Mouse (Mus musculus): ENCODE data around the gene Stk33. TPM values are rescaled to one million over a fixed set of nuclear protein-coding genes. Genes with fewer than 3 reads are reported as not detected.

The Stk33 gene
- polyA plus RNA-seq (2015; fragmentation: Nextera tagmentation; extraction: Ambion mirVana), result 7.8 and 8.4 TPM in 2 replicates

GRCm38 (mm10) chr7:109438781-109439591, at the start of gene Stk33:
Stk33 (minus strand) TSS chr7:109439081.
- peak; percentile 84 for ATAC-seq (replicated peaks)
- H3K4me3 ChIP-seq, result peak within 1 kb of the TSS; percentile 50
- under 1% methylated on average over 61 of the region's 62 CpGs for WGBS
- H3K4me1 ChIP-seq, result peaks cover 32% of the 10 kb centered on the region
- no peaks in the 10 kb centered on the region for H3K36me3 ChIP-seq (replicated peaks)
- H3K27me3 ChIP-seq (replicated peaks), result no peaks in the 10 kb centered on the region
- peak within 1 kb of the TSS; percentile 60 for H3K9ac ChIP-seq
- peak within 1 kb of the TSS; percentile 95 for H3K4me2 ChIP-seq
- no peaks in the 10 kb centered on the region for H3K9me3 ChIP-seq
- peak within 1 kb of the TSS; percentile 82 for H3K27ac ChIP-seq

- Histone ChIP-seq H3K4me2 (no peak overlapping the region), H3K27ac (no peak overlapping the region), H3K9me3 (no peaks in the 10 kb centered on the region), H3K27me3 (replicated peaks) (no peaks in the 10 kb centered on the region), H3K36me3 (replicated peaks) (no peaks in the 10 kb centered on the region), H3K4me3 (no peak overlapping the region), H3K9ac (no peak overlapping the region), H3K4me1 (no peaks in the 10 kb centered on the region)
- ATAC-seq (replicated peaks), result no peak
- WGBS, result 65% methylated on average over 5 of the region's 5 CpGs
These were observed 45.3 kb upstream of the Stk33 start for GRCm38 (mm10) chr7:109484221-109484620.

GRCm38 (mm10) chr7:109480765-109481197, 41.9 kb upstream of the Stk33 start:
- H3K9ac ChIP-seq, result no peak overlapping the region
- H3K36me3 ChIP-seq (replicated peaks), result no peaks in the 10 kb centered on the region
- WGBS, result 28% methylated on average over 7 of the region's 7 CpGs
- ATAC-seq (replicated peaks), result 0 out of 2 replicates have a peak, but pooled peaks have one; percentile 40
- H3K4me3 ChIP-seq, result no peak overlapping the region
- H3K9me3 ChIP-seq, result no peaks in the 10 kb centered on the region
- H3K4me1 ChIP-seq, result no peaks in the 10 kb centered on the region
- H3K27me3 ChIP-seq (replicated peaks), result no peaks in the 10 kb centered on the region
- H3K4me2 ChIP-seq, result peak overlapping the region; percentile 21; the same call in 1 of the 2 replicates
- H3K27ac ChIP-seq, result no peak overlapping the region

- Histone ChIP-seq H3K4me2 (no peak overlapping the region), H3K4me3 (no peak overlapping the region), H3K4me1 (no peaks in the 10 kb centered on the region), H3K27me3 (replicated peaks) (no peaks in the 10 kb centered on the region), H3K9me3 (no peaks in the 10 kb centered on the region), H3K9ac (no peak overlapping the region), H3K27ac (no peak overlapping the region), H3K36me3 (replicated peaks) (no peaks in the 10 kb centered on the region)
- ATAC-seq (replicated peaks), result no peak
- 88% methylated on average over 3 of the region's 3 CpGs for WGBS
These were observed 39.0 kb upstream of the Stk33 start for GRCm38 (mm10) chr7:109477926-109478325.

GRCm38 (mm10) chr7:109470700-109471099, 31.8 kb upstream of the Stk33 start:
- no peak overlapping the region for H3K4me3 ChIP-seq
- no peaks in the 10 kb centered on the region for H3K36me3 ChIP-seq (replicated peaks)
- ATAC-seq (replicated peaks), result no peak
- no peaks in the 10 kb centered on the region for H3K27me3 ChIP-seq (replicated peaks)
- 70% methylated on average over 4 of the region's 4 CpGs for WGBS
- no peak overlapping the region for H3K9ac ChIP-seq
- no peak overlapping the region for H3K27ac ChIP-seq
- no peaks in the 10 kb centered on the region for H3K9me3 ChIP-seq
- peaks cover 12% of the 10 kb centered on the region; the same call in 1 of the 2 replicates for H3K4me1 ChIP-seq
- no peak overlapping the region for H3K4me2 ChIP-seq

GRCm38 (mm10) chr7:109468262-109468701, 29.4 kb upstream of the Stk33 start:
- Histone ChIP-seq H3K9ac (no peak overlapping the region), H3K27ac (0 out of 2 replicates have a peak overlapping the region, but pooled peaks have one; percentile 21), H3K9me3 (no peaks in the 10 kb centered on the region), H3K36me3 (replicated peaks) (no peaks in the 10 kb centered on the region), H3K4me3 (no peak overlapping the region), H3K27me3 (replicated peaks) (no peaks in the 10 kb centered on the region), H3K4me2 (no peak overlapping the region), H3K4me1 (peaks cover 12% of the 10 kb centered on the region; the same call in 1 of the 2 replicates)
- WGBS, result 54% methylated on average over 6 of the region's 6 CpGs
- ATAC-seq (replicated peaks), result peak; percentile 52; the same call in 1 of the 2 replicates

GRCm38 (mm10) chr7:109467591-109467990, 28.7 kb upstream of the Stk33 start:
- Histone ChIP-seq H3K9ac (no peak overlapping the region), H3K36me3 (replicated peaks) (no peaks in the 10 kb centered on the region), H3K27me3 (replicated peaks) (no peaks in the 10 kb centered on the region), H3K27ac (no peak overlapping the region), H3K9me3 (no peaks in the 10 kb centered on the region), H3K4me1 (peaks cover 12% of the 10 kb centered on the region; the same call in 1 of the 2 replicates), H3K4me2 (no peak overlapping the region), H3K4me3 (no peak overlapping the region)
- ATAC-seq (replicated peaks), result no peak
- 65% methylated on average over 2 of the region's 2 CpGs for WGBS

- ATAC-seq (replicated peaks), result no peak
- H3K36me3 ChIP-seq (replicated peaks), result no peaks in the 10 kb centered on the region
These were observed 21.8 kb upstream of the Stk33 start for GRCm38 (mm10) chr7:109460698-109461097.

GRCm38 (mm10) chr7:109456563-109456962, 17.7 kb upstream of the Stk33 start:
- Histone ChIP-seq H3K4me3 (no peak overlapping the region), H3K9me3 (no peaks in the 10 kb centered on the region), H3K27me3 (replicated peaks) (no peaks in the 10 kb centered on the region), H3K36me3 (replicated peaks) (no peaks in the 10 kb centered on the region), H3K4me2 (no peak overlapping the region), H3K9ac (no peak overlapping the region), H3K4me1 (no peaks in the 10 kb centered on the region), H3K27ac (no peak overlapping the region)
- 75% methylated on average over 6 of the region's 6 CpGs for WGBS
- ATAC-seq (replicated peaks), result no peak

More at GRCm38 (mm10) chr7:109460698-109461097, 21.8 kb upstream of the Stk33 start:
- Histone ChIP-seq H3K27ac (no peak overlapping the region), H3K9ac (no peak overlapping the region), H3K4me2 (no peak overlapping the region), H3K27me3 (replicated peaks) (no peaks in the 10 kb centered on the region), H3K4me1 (no peaks in the 10 kb centered on the region), H3K9me3 (no peaks in the 10 kb centered on the region), H3K4me3 (no peak overlapping the region)
- WGBS, result 88% methylated on average over 8 of the region's 8 CpGs

- Histone ChIP-seq H3K36me3 (replicated peaks) (no peaks in the 10 kb centered on the region), H3K9me3 (no peaks in the 10 kb centered on the region), H3K9ac (no peak overlapping the region), H3K27ac (no peak overlapping the region), H3K27me3 (replicated peaks) (no peaks in the 10 kb centered on the region), H3K4me3 (no peak overlapping the region), H3K4me1 (no peaks in the 10 kb centered on the region), H3K4me2 (no peak overlapping the region)
- WGBS, result 71% methylated on average over 2 of the region's 2 CpGs
- ATAC-seq (replicated peaks), result no peak
These were observed 16.9 kb upstream of the Stk33 start for GRCm38 (mm10) chr7:109455748-109456147.

GRCm38 (mm10) chr7:109454856-109455255, 16.0 kb upstream of the Stk33 start:
- H3K9me3 ChIP-seq, result no peaks in the 10 kb centered on the region
- WGBS, result 94% methylated on average over 9 of the region's 9 CpGs
- no peaks in the 10 kb centered on the region for H3K4me1 ChIP-seq
- H3K36me3 ChIP-seq (replicated peaks), result no peaks in the 10 kb centered on the region
- no peak overlapping the region for H3K4me2 ChIP-seq
- H3K27ac ChIP-seq, result no peak overlapping the region
- no peaks in the 10 kb centered on the region for H3K27me3 ChIP-seq (replicated peaks)
- H3K4me3 ChIP-seq, result no peak overlapping the region
- no peak overlapping the region for H3K9ac ChIP-seq
- no peak for ATAC-seq (replicated peaks)

GRCm38 (mm10) chr7:109448060-109448459, 9.2 kb upstream of the Stk33 start:
- Histone ChIP-seq H3K4me1 (no peaks in the 10 kb centered on the region), H3K27ac (no peak overlapping the region), H3K4me2 (no peak overlapping the region), H3K4me3 (no peak overlapping the region), H3K36me3 (replicated peaks) (no peaks in the 10 kb centered on the region), H3K9ac (no peak overlapping the region), H3K9me3 (no peaks in the 10 kb centered on the region), H3K27me3 (replicated peaks) (no peaks in the 10 kb centered on the region)
- ATAC-seq (replicated peaks), result no peak
- WGBS, result 64% methylated on average over 2 of the region's 2 CpGs

All from midbrain, embryonic 15.5 days (tissue).